Mouse (Mus musculus) brain, embryonic 14.5 days (tissue): ENCODE measurements at regions not wholly inside any gene's neighbourhood (a gene's known extent, or its start where the extent isn't known, plus 50 kb on each side); places are given as distances from the start of the nearest gene placed in this dataset.

Experiments
- CTCF ChIP-seq: fragments of 200-500 bp; IDR thresholded peaks from 2 replicates; pipeline ENCODE4 v1.5.1; 2012; ENCODE audit warnings: inconsistent platforms, mild to moderate bottlenecking, moderate library complexity, borderline replicate concordance; ENCODE audit not compliant: insufficient read depth, insufficient read length; ENCODE audit errors: extremely low read depth
- POLR2A ChIP-seq: fragments of 200-500 bp; IDR thresholded peaks from 2 replicates; pipeline ENCODE4 v1.6.1; 2012; ENCODE audit warnings: mild to moderate bottlenecking, inconsistent platforms, borderline replicate concordance; ENCODE audit not compliant: poor library complexity, insufficient read depth, insufficient read length, severe bottlenecking; ENCODE audit errors: extremely low read depth

DNA sequence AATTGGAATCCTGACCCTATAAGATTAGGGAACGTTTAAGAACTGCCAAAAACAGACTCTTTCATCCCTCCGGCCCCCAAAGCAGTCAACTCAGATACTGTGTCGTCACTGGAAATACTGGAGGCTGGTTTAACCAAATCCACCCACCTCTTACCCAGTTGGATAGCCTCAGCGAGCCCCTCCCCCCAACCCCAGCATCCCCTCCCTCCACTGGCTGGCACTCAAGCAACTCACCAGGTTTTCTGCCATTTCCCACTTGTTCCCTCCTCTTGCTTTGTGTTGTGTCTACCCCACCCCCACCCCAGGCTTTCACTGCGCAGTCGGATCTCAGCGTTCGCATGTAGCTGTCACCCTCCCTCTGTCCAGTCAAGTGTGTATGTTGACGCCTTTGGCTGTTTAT is 68.1 kb upstream of the Fst start:
- TF ChIP-seq CTCF (no peak), POLR2A (no peak)
